Mouse (Mus musculus) liver, embryonic 14 days (tissue): Measurements from ENCODE around the gene Mfsd7a. TPM values are rescaled to one million over a fixed set of nuclear protein-coding genes. Genes with fewer than 3 reads are reported as not detected.

Experiments
- polyA plus RNA-seq: library from polyadenylated mRNA; depleted of rRNA; stranded (reverse); fragments of >200 nt; gene quantifications from 2 replicates; pipeline ENCODE4 v1.2.3, GENCODE M21; 2012; rRNA removed

Mfsd7a gene
- 0.29 and 0.40 TPM in 2 replicates for polyA plus RNA-seq

GRCm38 (mm10) chr5:108448785-108449668 is at the start of gene Mfsd7a:
Gene Mfsd7a, minus strand, starts transcription at chr5:108448891.

GRCm38 (mm10) chr5:108461082-108462065 is 12.7 kb upstream of the Mfsd7a start, which contains the start of gene Pcgf3:
Gene Pcgf3, plus strand, starts transcription at chr5:108461232.

GRCm38 (mm10) chr5:108433804-108434587 is 14.7 kb downstream of the Mfsd7a start, which contains the start of gene Atp5k:
Gene Atp5k, minus strand, starts transcription at chr5:108434448.

Other genes starting within 250 kb of the Mfsd7a start
- 16.6 and 20.4 TPM in 2 replicates for gene Dr1, start 180.0 kb downstream of the Mfsd7a start, polyA plus RNA-seq
- 2.6 and 2.7 TPM in 2 replicates for gene Pigg, start 136.3 kb downstream of the Mfsd7a start, polyA plus RNA-seq
- gene Gm42517, start 81.0 kb downstream of the Mfsd7a start, polyA plus RNA-seq, result 0.19 and 0.23 TPM in 2 replicates
- not detected in 2 replicates for gene Pde6b, start 60.5 kb downstream of the Mfsd7a start, polyA plus RNA-seq
- gene Atp5k, start 14.4 kb downstream of the Mfsd7a start, polyA plus RNA-seq, result 101 and 102 TPM in 2 replicates
- 5.2 and 5.4 TPM in 2 replicates for gene Pcgf3, start 12.3 kb upstream of the Mfsd7a start, polyA plus RNA-seq
- gene Cplx1, start 101.1 kb upstream of the Mfsd7a start, polyA plus RNA-seq, result 0.01 TPM in 2 replicates
- 19.7 and 21.5 TPM in 2 replicates for gene Gak, start 180.9 kb upstream of the Mfsd7a start, polyA plus RNA-seq
- gene Tmem175, start 180.9 kb upstream of the Mfsd7a start, polyA plus RNA-seq, result 7.4 and 8.8 TPM in 2 replicates
- 2.4 and 3.3 TPM in 2 replicates for gene Idua, start 211.4 kb upstream of the Mfsd7a start, polyA plus RNA-seq
- gene Dgkq, start 220.8 kb upstream of the Mfsd7a start, polyA plus RNA-seq, result 4.6 and 5.9 TPM in 2 replicates
- gene Slc26a1, start 226.7 kb upstream of the Mfsd7a start, polyA plus RNA-seq, result 11.9 and 13.6 TPM in 2 replicates
- 11.8 and 12.3 TPM in 2 replicates for gene Fgfrl1, start 243.5 kb upstream of the Mfsd7a start, polyA plus RNA-seq